Mouse (Mus musculus) liver, embryonic 15.5 days (tissue): ENCODE results near the gene Olfr1411. TPM values are rescaled to one million over a fixed set of nuclear protein-coding genes. Genes with fewer than 3 reads are reported as not detected.

Experiments used
- ATAC-seq: fragments of 200-750 bp; cut with Nextera tagmentation; 2 replicates; pipeline ENCODE4 v1.8.0; 2017; ENCODE audit warnings: moderate number of reproducible peaks, mild to moderate bottlenecking, moderate library complexity; ENCODE audit not compliant: insufficient read depth
- H3K27ac ChIP-seq: fragments of 300-500 bp; sonication (generic); replicated peaks from 2 replicates; pipeline ENCODE4 v1.5.1; 2015; ENCODE audit warnings: mild to moderate bottlenecking, inconsistent platforms
- H3K27me3 ChIP-seq: fragments of 300-500 bp; sonication (generic); 2 replicates; pipeline ENCODE4 v1.6.1; 2015; ENCODE audit warnings: mild to moderate bottlenecking, inconsistent platforms
- H3K36me3 ChIP-seq: fragments of 300-500 bp; sonication (generic); replicated peaks from 2 replicates; pipeline ENCODE4 v1.6.1; 2015; ENCODE audit warnings: moderate library complexity, mild to moderate bottlenecking, inconsistent platforms
- H3K4me1 ChIP-seq: fragments of 300-500 bp; sonication (generic); replicated peaks from 2 replicates; pipeline ENCODE4 v1.6.1; 2015; ENCODE audit warnings: inconsistent platforms
- H3K4me2 ChIP-seq: fragments of 300-500 bp; sonication (generic); 2 replicates; pipeline ENCODE4 v1.6.1; 2015; ENCODE audit warnings: moderate library complexity, mild to moderate bottlenecking, inconsistent platforms
- H3K4me3 ChIP-seq: fragments of 300-500 bp; sonication (generic); replicated peaks from 2 replicates; pipeline ENCODE4 v1.5.1; 2015; ENCODE audit warnings: mild to moderate bottlenecking, inconsistent platforms
- H3K9ac ChIP-seq: fragments of 300-500 bp; sonication (generic); 2 replicates; pipeline ENCODE4 v1.6.1; 2015; ENCODE audit warnings: moderate library complexity, mild to moderate bottlenecking, inconsistent platforms
- H3K9me3 ChIP-seq: fragments of 300-500 bp; sonication (generic); replicated peaks from 2 replicates; pipeline ENCODE4 v1.6.1; 2016; ENCODE audit warnings: inconsistent platforms
- WGBS: fragments of 180-500 bp; shearing (Covaris S2); methylation state at CpG from one replicate; pipeline ENCODE4 v1.1.7; 2015; ENCODE audit warnings: mixed read lengths; ENCODE audit not compliant: insufficient replicate concordance; 5-methylcytosine and 5-hydroxymethylcytosine counted together
- polyA plus RNA-seq: library from polyadenylated mRNA; unstranded; fragments of >200 nt; fragmentation: Nextera tagmentation; extraction: Ambion mirVana; gene quantifications from 2 replicates; pipeline ENCODE4 v1.2.1, GENCODE M21; 2015

Olfr1411 gene
- polyA plus RNA-seq, 1 experiment from 2014 or later = not detected

DNA sequence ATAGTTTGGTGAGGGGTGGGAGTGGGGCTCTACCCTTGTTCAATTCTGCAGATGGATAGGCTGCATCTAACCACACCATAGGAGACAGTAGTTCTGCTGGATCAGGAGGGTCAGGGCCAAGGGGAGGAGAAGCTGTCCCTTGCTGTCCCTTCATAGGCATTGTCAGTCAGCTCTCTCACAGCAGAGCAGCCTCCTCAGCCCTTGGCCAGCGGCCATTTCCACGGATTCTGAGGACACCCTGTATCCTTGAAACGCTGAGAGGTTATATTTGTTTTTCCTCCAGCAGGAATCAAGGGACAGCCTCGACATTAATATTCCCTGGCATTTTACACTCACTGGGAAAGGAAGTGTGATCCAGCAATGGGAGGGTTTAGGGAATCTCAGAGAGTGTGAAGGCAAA lies 24.1 kb downstream of the Olfr1411 start:
- Histone ChIP-seq H3K36me3 (no peaks in the 10 kb centered on the region), H3K27ac (no peak overlapping the region), H3K27me3 (no peaks in the 10 kb centered on the region), H3K9ac (no peak overlapping the region), H3K9me3 (no peaks in the 10 kb centered on the region), H3K4me1 (no peaks in the 10 kb centered on the region), H3K4me2 (no peak overlapping the region), H3K4me3 (no peak overlapping the region)
- ATAC-seq = no peak
- 36% methylated on average over 4 of the region's 4 CpGs for WGBS

DNA sequence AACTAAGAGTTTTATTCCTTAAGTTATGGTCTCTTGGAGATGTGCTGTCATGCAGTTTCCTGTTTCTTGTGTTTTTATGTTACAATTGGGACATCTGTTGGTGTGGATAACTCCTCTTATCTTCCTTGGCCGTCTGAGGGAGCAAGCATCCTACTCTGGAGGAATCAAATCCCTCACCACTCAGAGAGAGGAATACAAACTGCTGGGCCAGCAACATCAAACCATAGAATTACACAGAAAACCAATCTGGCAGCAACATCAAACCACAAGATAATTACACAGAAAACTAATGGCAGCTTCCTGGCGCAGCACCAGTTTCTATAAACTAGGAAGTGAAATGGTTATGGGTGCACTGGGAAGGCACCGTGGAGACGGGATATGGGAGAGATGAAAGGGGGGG lies 34.0 kb downstream of the Olfr1411 start:
- Histone ChIP-seq H3K9ac (no peak overlapping the region), H3K4me1 (no peaks in the 10 kb centered on the region), H3K27me3 (no peaks in the 10 kb centered on the region), H3K9me3 (no peaks in the 10 kb centered on the region), H3K27ac (no peak overlapping the region), H3K4me3 (no peak overlapping the region), H3K4me2 (no peak overlapping the region), H3K36me3 (no peaks in the 10 kb centered on the region)
- 29% methylated on average over 4 of the region's 4 CpGs for WGBS
- ATAC-seq = no peak

DNA sequence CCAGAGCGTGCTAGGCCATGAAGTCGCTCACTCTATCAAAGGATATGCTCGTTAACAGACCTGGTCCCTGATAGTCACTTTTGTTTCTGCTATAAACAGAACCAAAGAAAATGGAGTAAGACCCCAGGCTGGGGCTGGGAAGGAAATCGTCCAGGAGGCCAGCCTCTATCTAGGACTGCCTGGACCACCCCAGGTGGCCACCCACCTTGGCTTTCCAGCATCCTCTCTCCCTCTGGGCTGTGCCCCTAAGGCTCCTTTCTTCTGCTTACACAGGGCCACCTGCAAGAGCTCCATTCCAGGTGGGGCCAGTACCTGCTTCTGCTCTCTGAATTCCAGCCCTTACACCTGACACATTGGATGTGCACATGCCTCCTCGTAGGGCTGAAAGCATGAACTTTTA lies 38.0 kb downstream of the Olfr1411 start:
- peaks cover 15% of the 10 kb centered on the region for H3K36me3 ChIP-seq
- H3K4me3 ChIP-seq = no peak overlapping the region
- H3K27ac ChIP-seq = no peak overlapping the region
- H3K4me1 ChIP-seq = no peaks in the 10 kb centered on the region
- H3K4me2 ChIP-seq = no peak overlapping the region
- no peak for ATAC-seq
- no peak overlapping the region for H3K9ac ChIP-seq
- WGBS = 56% methylated on average over 5 of the region's 5 CpGs
- H3K9me3 ChIP-seq = no peaks in the 10 kb centered on the region
- no peaks in the 10 kb centered on the region for H3K27me3 ChIP-seq

DNA sequence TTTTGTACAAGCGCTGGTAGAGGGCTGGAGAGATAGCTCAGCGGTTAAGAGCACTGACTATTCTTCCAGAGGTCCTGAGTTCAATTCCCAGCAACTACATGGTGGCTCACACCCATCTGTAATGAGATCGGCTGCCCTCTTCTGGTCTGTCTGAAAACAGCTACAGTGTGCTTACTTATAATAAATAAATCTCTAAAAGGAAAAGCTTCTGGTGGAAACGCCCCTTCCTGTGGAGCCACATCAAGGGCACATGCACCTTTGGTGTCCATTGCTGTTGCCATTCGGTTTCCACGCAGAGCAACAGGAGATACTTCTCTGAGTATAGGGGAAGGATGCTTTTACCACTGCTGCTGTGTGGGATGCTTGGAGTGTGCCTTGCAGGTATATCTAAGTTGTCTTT lies 38.7 kb downstream of the Olfr1411 start:
- no peak overlapping the region for H3K4me3 ChIP-seq
- 54% methylated on average over 6 of the region's 6 CpGs for WGBS
- ATAC-seq = no peak

DNA sequence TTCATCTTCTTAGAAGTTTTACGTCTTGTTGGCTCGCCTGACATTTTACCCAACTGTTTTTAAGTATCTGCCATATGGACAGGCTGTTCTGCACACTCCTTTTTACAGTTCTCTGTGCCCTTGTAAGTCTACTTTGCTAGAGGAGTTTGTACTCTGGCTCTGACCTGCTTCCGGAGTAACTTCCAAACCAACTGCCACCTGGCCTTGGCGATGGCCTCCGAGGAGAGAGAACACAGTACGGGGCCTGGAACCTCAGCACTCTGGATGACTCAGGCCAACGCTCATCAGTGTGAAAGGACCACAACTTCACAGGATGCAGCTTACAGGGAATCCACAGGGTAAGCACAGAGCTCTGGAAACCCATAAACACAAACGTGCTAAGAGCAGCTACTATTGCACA lies 39.5 kb downstream of the Olfr1411 start:
- H3K4me3 ChIP-seq = no peak overlapping the region
- H3K27ac ChIP-seq = no peak overlapping the region
- H3K9me3 ChIP-seq = no peaks in the 10 kb centered on the region
- ATAC-seq = no peak
- no peak overlapping the region for H3K4me2 ChIP-seq
- H3K4me1 ChIP-seq = no peaks in the 10 kb centered on the region
- no peaks in the 10 kb centered on the region for H3K27me3 ChIP-seq
- 68% methylated on average over 8 of the region's 8 CpGs for WGBS
- peaks cover 30% of the 10 kb centered on the region for H3K36me3 ChIP-seq
- H3K9ac ChIP-seq = no peak overlapping the region

More for the DNA sequence above, 38.7 kb downstream of the Olfr1411 start:
- H3K36me3 ChIP-seq = peaks cover 23% of the 10 kb centered on the region
- no peak overlapping the region for H3K4me2 ChIP-seq
- no peaks in the 10 kb centered on the region for H3K4me1 ChIP-seq
- H3K9ac ChIP-seq = no peak overlapping the region
- H3K9me3 ChIP-seq = no peaks in the 10 kb centered on the region
- no peak overlapping the region for H3K27ac ChIP-seq
- H3K27me3 ChIP-seq = no peaks in the 10 kb centered on the region

DNA sequence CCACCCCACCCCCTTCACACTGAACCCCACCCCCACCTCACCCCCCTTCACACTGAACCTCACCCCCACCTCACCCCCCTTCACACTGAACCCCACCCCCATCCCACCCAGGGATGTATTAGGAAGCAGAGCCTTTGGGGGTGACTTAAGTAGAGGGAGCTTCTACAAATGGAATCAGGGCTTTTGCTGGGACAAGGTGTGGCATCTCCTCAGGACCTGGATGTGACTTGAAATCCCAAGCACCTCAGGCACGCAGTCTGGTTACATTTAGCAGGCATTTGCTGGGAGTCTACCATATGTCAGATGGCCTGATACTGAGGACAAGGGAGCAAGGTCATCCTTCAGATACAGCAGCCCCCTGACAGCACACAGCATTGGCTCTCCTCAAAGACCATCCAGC lies 40.4 kb downstream of the Olfr1411 start:
- Histone ChIP-seq H3K9me3 (no peaks in the 10 kb centered on the region), H3K9ac (no peak overlapping the region), H3K4me3 (no peak overlapping the region), H3K27ac (no peak overlapping the region), H3K36me3 (peaks cover 35% of the 10 kb centered on the region), H3K4me2 (no peak overlapping the region), H3K27me3 (no peaks in the 10 kb centered on the region), H3K4me1 (0 out of 2 replicates have a peak, but pooled peaks cover 3% of the 10 kb centered on the region)
- no peak for ATAC-seq
- WGBS = 53% methylated on average over 1 of the region's 1 CpGs

DNA sequence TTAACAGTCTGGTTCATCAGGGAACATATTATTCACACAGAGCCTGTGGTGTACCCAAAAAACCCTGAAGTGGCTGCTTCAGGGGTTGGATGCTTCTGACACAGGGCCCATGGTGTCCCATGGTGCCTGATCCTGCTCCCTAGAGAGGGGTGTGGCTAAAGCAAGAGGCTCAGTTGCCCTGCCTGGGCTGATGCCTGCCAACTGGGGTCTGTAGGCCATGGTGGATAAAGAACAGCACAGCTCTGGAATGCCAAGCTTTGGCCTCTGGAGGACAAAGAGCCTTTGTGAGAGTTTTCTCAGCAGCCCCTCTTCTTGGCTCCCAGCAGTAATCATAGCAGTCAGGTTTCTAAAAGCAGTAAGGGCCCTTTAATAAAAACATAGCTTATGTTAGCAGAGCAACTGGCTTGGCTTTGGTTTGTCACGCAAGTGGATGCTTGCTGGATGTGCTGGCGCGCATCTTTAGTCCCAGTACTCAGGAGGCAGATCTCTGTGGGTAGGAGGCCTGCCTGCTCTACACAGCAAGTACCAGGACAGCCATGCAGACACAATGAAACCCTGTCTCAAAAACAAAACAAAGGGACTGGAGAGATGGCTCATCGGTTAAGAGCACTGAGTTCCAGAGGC lies 40.9 kb downstream of the Olfr1411 start:
- H3K36me3 ChIP-seq = peaks cover 35% of the 10 kb centered on the region
- no peaks in the 10 kb centered on the region for H3K9me3 ChIP-seq
- peaks cover 6% of the 10 kb centered on the region for H3K4me1 ChIP-seq
- no peaks in the 10 kb centered on the region for H3K27me3 ChIP-seq
- no peak overlapping the region for H3K27ac ChIP-seq
- no peak for ATAC-seq
- H3K4me2 ChIP-seq = no peak overlapping the region
- no peak overlapping the region for H3K4me3 ChIP-seq
- 78% methylated on average over 4 of the region's 4 CpGs for WGBS
- H3K9ac ChIP-seq = no peak overlapping the region

DNA sequence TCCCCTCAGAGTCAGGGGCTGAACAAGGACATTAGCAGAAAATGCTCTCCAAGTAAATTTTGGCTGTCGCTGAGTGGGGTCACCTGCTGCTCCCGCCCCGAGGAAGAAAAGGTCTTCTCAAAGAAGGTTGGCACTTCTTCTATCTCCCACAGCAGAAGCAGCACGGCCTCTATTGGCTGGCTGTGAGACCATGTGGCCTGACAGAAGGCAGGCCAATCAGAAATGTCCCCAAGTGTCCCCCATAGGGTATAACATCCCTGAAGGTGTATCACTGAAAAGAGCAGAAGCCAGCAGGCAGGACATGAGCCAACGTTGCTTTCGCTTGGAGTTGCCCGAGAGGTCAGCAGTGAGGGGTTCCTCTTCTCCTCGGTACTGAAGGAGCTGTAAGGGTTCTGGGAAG lies 41.8 kb downstream of the Olfr1411 start:
- Histone ChIP-seq H3K9ac (no peak overlapping the region), H3K9me3 (no peaks in the 10 kb centered on the region), H3K4me1 (peaks cover 15% of the 10 kb centered on the region), H3K4me2 (no peak overlapping the region), H3K4me3 (no peak overlapping the region), H3K27me3 (no peaks in the 10 kb centered on the region), H3K36me3 (peaks cover 35% of the 10 kb centered on the region), H3K27ac (no peak overlapping the region)
- 72% methylated on average over 8 of the region's 8 CpGs for WGBS
- no peak for ATAC-seq

DNA sequence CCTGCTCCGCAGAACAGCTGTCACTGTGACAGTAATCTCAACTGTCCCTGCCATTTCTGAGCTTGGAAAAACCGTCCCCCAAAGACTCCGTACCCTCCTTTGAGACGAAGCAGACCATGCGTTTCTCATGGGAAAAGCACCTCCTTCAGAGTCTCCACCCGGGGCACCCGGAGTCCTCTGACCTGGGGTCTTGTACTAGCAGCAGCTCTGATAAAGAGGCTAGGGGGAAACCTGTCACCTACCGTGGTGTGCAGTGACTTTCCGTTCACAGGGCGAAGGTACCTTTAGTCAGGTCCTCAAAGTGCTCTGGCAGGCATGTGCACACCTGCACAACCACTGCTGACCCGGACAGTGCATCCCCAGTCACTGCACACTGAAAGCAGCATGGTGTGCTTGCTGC lies 42.5 kb downstream of the Olfr1411 start:
- Histone ChIP-seq H3K4me3 (no peak overlapping the region), H3K4me1 (peaks cover 19% of the 10 kb centered on the region), H3K36me3 (peaks cover 35% of the 10 kb centered on the region), H3K9ac (no peak overlapping the region), H3K4me2 (no peak overlapping the region), H3K27me3 (no peaks in the 10 kb centered on the region), H3K27ac (no peak overlapping the region), H3K9me3 (no peaks in the 10 kb centered on the region)
- WGBS = 82% methylated on average over 11 of the region's 11 CpGs
- ATAC-seq = no peak

DNA sequence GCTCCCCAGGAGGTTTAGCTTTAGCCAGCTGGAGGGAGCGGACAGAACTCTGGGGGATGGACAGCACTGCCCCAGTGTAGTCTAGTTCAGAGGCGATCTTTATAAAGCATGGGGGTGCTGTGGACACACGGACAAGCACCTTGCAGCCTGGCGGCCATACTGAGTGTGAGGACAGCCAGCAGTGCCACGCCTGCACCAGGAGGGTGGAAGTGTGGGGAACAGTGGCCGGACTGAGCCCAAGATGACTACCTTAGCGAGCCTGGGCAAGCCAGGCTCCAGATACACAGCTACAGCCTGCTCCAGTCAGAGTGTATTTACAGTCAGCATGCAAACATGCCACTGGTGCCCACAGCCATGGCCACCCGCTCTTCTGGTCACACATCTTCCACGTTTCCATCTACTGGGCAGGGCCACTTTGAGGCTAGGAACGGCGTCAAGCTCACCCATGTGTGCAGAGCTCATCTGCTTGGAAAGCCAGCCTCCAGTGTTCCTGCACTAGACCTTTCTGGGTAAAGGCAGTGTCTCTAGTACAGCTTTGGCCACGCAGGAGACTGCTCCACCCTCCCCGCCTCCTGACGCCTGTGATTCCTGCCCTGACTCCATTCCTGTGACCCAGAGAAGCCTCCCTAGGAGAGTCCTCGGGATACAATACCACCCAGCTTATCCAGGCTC lies 43.4 kb downstream of the Olfr1411 start:
- no peak for ATAC-seq
- H3K4me1 ChIP-seq = peaks cover 26% of the 10 kb centered on the region
- H3K4me2 ChIP-seq = no peak overlapping the region
- H3K36me3 ChIP-seq = peaks cover 35% of the 10 kb centered on the region
- WGBS = 78% methylated on average over 15 of the region's 15 CpGs
- no peaks in the 10 kb centered on the region for H3K9me3 ChIP-seq
- no peak overlapping the region for H3K27ac ChIP-seq
- H3K27me3 ChIP-seq = no peaks in the 10 kb centered on the region
- H3K4me3 ChIP-seq = no peak overlapping the region
- no peak overlapping the region for H3K9ac ChIP-seq

DNA sequence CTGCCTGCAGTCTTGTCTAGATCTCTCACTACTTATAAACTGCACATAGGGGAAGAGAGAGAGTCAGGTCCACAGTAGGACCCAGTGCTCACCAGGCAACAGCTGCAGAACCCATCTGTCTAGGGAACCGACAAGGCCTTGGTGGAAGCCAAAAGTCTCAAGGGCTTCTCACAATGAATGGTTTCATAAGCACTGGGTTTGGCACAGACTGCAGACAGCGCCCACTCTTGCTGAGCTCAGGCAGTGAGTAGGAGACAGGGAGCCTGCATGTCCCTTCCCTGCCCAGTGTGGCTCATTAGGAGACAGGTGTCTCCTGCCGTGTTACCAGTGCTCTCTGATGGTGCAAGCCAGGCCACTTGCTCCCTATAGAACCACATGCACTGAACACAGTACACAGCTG lies 44.0 kb downstream of the Olfr1411 start:
- H3K4me3 ChIP-seq = no peak overlapping the region
- H3K9ac ChIP-seq = no peak overlapping the region
- peaks cover 26% of the 10 kb centered on the region for H3K4me1 ChIP-seq
- no peak for ATAC-seq
- no peak overlapping the region for H3K27ac ChIP-seq
- H3K36me3 ChIP-seq = peaks cover 35% of the 10 kb centered on the region
- no peaks in the 10 kb centered on the region for H3K27me3 ChIP-seq
- H3K9me3 ChIP-seq = no peaks in the 10 kb centered on the region
- H3K4me2 ChIP-seq = no peak overlapping the region
- 80% methylated on average over 3 of the region's 3 CpGs for WGBS

DNA sequence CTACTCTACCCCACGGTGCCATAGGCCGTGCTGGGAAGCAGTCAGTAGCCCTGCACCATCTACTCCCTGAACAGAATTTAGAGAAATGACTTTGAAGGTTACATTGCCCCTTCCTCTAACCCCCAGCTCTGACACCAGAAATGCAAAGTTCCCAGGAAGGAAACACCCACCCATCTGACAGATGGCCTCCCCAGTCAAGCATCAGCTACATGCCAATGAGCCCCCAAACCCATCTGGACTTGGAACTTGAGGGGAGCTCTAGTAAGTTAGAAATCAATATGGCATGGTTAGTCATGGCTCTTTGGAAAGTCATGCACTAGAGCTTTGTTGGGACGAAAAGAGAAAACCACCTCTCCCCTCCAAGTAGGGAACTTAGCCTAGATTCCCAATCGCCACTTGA lies 44.5 kb downstream of the Olfr1411 start:
- WGBS = 79% methylated on average over 4 of the region's 4 CpGs
- Histone ChIP-seq H3K4me1 (peaks cover 26% of the 10 kb centered on the region), H3K4me2 (no peak overlapping the region), H3K9me3 (no peaks in the 10 kb centered on the region), H3K27me3 (no peaks in the 10 kb centered on the region), H3K36me3 (peaks cover 35% of the 10 kb centered on the region), H3K27ac (no peak overlapping the region), H3K9ac (no peak overlapping the region), H3K4me3 (no peak overlapping the region)
- no peak for ATAC-seq
